In genomic region chr10:122842014-122842413, GRCm38 (mm10) we compare ENCODE assay signal across 16 mouse cellular contexts.
DNase-seq lines count a peak whose midpoint lies in the region; TF ChIP-seq lines count a peak whose summit lies in the region.
"Had no signal": no experiment of that assay in that cellular context is flagged by ENCODE, and none has a peak within 500 bp of the region (broad histone marks: within the 10 kb centered on the region; RNA-seq: fewer than 3 reads in every experiment).

No protein-coding gene starts in this region.

- TF ChIP-seq CTCF in heart, adult 2 months (IDR thresholded peaks at IDR 0.05): no peak

- no peaks in the 10 kb centered on the region; the same call in 1 of the 2 replicates for H3K4me1 ChIP-seq in heart, adult 2 months (ENCODE audit: control insufficient read depth, insufficient read depth, low read length)
- peaks cover 10% of the 10 kb centered on the region for H3K4me1 ChIP-seq in heart, embryonic 10.5 days
- H3K4me1 ChIP-seq in limb, embryonic 10.5 days: no peaks in the 10 kb centered on the region
- H3K4me1 ChIP-seq: forebrain, embryonic 10.5 days; kidney, embryonic 15.5 days; midbrain, embryonic 10.5 days had no signal

- intact Hi-C loops in heart, adult 2 months (cut with DNase I): no loop called here

- H3K9ac ChIP-seq in heart, adult 2 months (ENCODE audit: low read depth, low read length): no peak overlapping the region
- H3K9ac ChIP-seq: forebrain, postnatal 0 days; hindbrain, embryonic 15.5 days; kidney, embryonic 15.5 days; liver, embryonic 14.5 days had no signal

- TF ChIP-seq POLR2A in heart, adult 2 months (IDR thresholded peaks at IDR 0.05; ENCODE audit: insufficient read depth, low read depth, low read length): no peak

- WGBS in heart, adult 2 months: 78% methylated on average over 8 of the region's 8 CpGs
- 91% methylated on average over 8 of the region's 8 CpGs for WGBS in heart, embryonic 10.5 days
- WGBS in limb, embryonic 10.5 days: 97% methylated on average over 8 of the region's 8 CpGs

- H3K4me3 ChIP-seq in heart, adult 2 months: no peak overlapping the region
- H3K4me3 ChIP-seq in heart, embryonic 10.5 days: no peak overlapping the region
- no peak overlapping the region for H3K4me3 ChIP-seq in limb, embryonic 10.5 days
- H3K4me3 ChIP-seq: forebrain, embryonic 10.5 days; hindbrain, embryonic 15.5 days; kidney, embryonic 15.5 days; midbrain, embryonic 10.5 days had no signal

- TF ChIP-seq EP300 in heart, adult 2 months (IDR thresholded peaks at IDR 0.05; ENCODE audit: insufficient read depth, low read depth, low read length): no peak

- 0 out of 2 replicates have a peak, but pooled peaks cover 1% of the 10 kb centered on the region for H3K79me2 ChIP-seq in heart, adult 2 months (replicated peaks; ENCODE audit: control insufficient read depth, insufficient read depth, low read length)

- peaks cover 5% of the 10 kb centered on the region; the same call in 1 of the 2 replicates for H3K9me3 ChIP-seq in heart, embryonic 10.5 days
- no peaks in the 10 kb centered on the region for H3K9me3 ChIP-seq in limb, embryonic 10.5 days (replicated peaks)
- H3K9me3 ChIP-seq: hindbrain, embryonic 15.5 days; midbrain, embryonic 10.5 days had no signal

- H3K36me3 ChIP-seq in heart, adult 2 months (ENCODE audit: control insufficient read depth, insufficient read depth, low read length): peaks cover 2% of the 10 kb centered on the region; the same call in 1 of the 2 replicates
- H3K36me3 ChIP-seq in heart, embryonic 10.5 days: no peaks in the 10 kb centered on the region
- no peaks in the 10 kb centered on the region for H3K36me3 ChIP-seq in limb, embryonic 10.5 days
- H3K36me3 ChIP-seq: forebrain, embryonic 10.5 days; hindbrain, embryonic 15.5 days; midbrain, embryonic 10.5 days had no signal

- H3K27me3 ChIP-seq in heart, adult 2 months (ENCODE audit: control insufficient read depth, insufficient read depth, low read length): no peaks in the 10 kb centered on the region
- no peaks in the 10 kb centered on the region for H3K27me3 ChIP-seq in heart, embryonic 10.5 days (ENCODE audit: insufficient read depth, poor library complexity, severe bottlenecking)
- H3K27me3 ChIP-seq in limb, embryonic 10.5 days (ENCODE audit: low read depth, poor library complexity, severe bottlenecking): no peaks in the 10 kb centered on the region
- H3K27me3 ChIP-seq: hindbrain, embryonic 15.5 days; kidney, embryonic 15.5 days had no signal

- peak overlapping the region; percentile 71 for H3K27ac ChIP-seq in heart, adult 2 months
- no peak overlapping the region for H3K27ac ChIP-seq in heart, embryonic 10.5 days
- H3K27ac ChIP-seq in limb, embryonic 10.5 days: no peak overlapping the region
- H3K27ac ChIP-seq: forebrain, embryonic 10.5 days; hindbrain, embryonic 15.5 days; kidney, embryonic 15.5 days; liver, embryonic 14.5 days; macrophage; midbrain, embryonic 10.5 days had no signal

- DNase-seq in heart, adult 2 months: peak; percentile 43 to 53
- no peak for DNase-seq in heart, embryonic 10.5 days (ENCODE audit: low spot score)
- DNase-seq in cerebellum, adult 18-20 months: peak; percentile 91 to 93
- peak; percentile 99 for DNase-seq in cerebellum, postnatal 14 days
- DNase-seq in skeletal muscle tissue, adult 2 months (ENCODE audit: low read depth, low spot score): peak; percentile 43
- DNase-seq in limb, embryonic 10.5 days (ENCODE audit: low spot score): no peak
- no peak for DNase-seq in urinary bladder, postnatal 10 days (ENCODE audit: low spot score)
- DNase-seq: forebrain, postnatal 0 days; heart, postnatal 36 days; retina, postnatal 1 day had no signal

Comparison
In these comparisons a context has a peak if more than half of its experiments do, and no peak if none do; other contexts are left out.
1. DNase-seq: peak in heart, adult 2 months (2 of 2), cerebellum, adult 18-20 months (2 of 2), cerebellum, postnatal 14 days (2 of 2) and skeletal muscle tissue, adult 2 months (single experiment); none in heart, embryonic 10.5 days (single experiment), limb, embryonic 10.5 days (single experiment) and urinary bladder, postnatal 10 days (single experiment).